Mouse (Mus musculus) heart, embryonic 11.5 days (tissue): Measurements from ENCODE around the gene Bcas3. TPM values are rescaled to one million over a fixed set of nuclear protein-coding genes. Genes with fewer than 3 reads are reported as not detected.

Experiments
- ATAC-seq: fragments of 200-750 bp; cut with Nextera tagmentation; replicated peaks from 2 replicates; pipeline ENCODE4 v1.8.0; 2017; ENCODE audit warnings: moderate library complexity; ENCODE audit not compliant: insufficient number of reproducible peaks, low FRiP score, low TSS enrichment
- H3K27ac ChIP-seq: fragments of 300-500 bp; sonication (generic); 2 replicates; pipeline ENCODE4 v1.5.1; 2014; ENCODE audit warnings: mild to moderate bottlenecking, low read depth, low read length
- H3K27me3 ChIP-seq: fragments of 300-500 bp; sonication (generic); 2 replicates; pipeline ENCODE4 v1.6.1; 2014; ENCODE audit warnings: mild to moderate bottlenecking, low read length, mixed read lengths; ENCODE audit not compliant: control insufficient read depth, insufficient read depth
- H3K36me3 ChIP-seq: fragments of 300-500 bp; sonication (generic); 2 replicates; pipeline ENCODE4 v1.6.1; 2014; ENCODE audit warnings: mild to moderate bottlenecking, low read length, moderate library complexity, mixed read lengths; ENCODE audit not compliant: control insufficient read depth, insufficient read depth
- H3K4me1 ChIP-seq: fragments of 300-500 bp; sonication (generic); 2 replicates; pipeline ENCODE4 v1.6.1; 2014; ENCODE audit warnings: low read length; ENCODE audit not compliant: control insufficient read depth, insufficient read depth
- H3K4me2 ChIP-seq: fragments of 300-500 bp; sonication (generic); 2 replicates; pipeline ENCODE4 v1.6.1; 2014; ENCODE audit warnings: mild to moderate bottlenecking, moderate library complexity
- H3K4me3 ChIP-seq: fragments of 300-500 bp; sonication (generic); 2 replicates; pipeline ENCODE4 v1.5.1; 2014; ENCODE audit warnings: low read depth, low read length
- H3K9ac ChIP-seq: fragments of 300-500 bp; sonication (generic); 2 replicates; pipeline ENCODE4 v1.6.1; 2014; ENCODE audit warnings: mild to moderate bottlenecking, low read depth, low read length, moderate library complexity
- H3K9me3 ChIP-seq: fragments of 300-500 bp; sonication (generic); replicated peaks from 2 replicates; pipeline ENCODE4 v1.6.1; 2016; ENCODE audit warnings: low read length; ENCODE audit not compliant: control insufficient read depth
- WGBS: fragments of 180-500 bp; shearing (Covaris S2); extraction: QIAGEN DNeasy Blood & Tissue Kit; methylation state at CpG from one replicate; pipeline ENCODE4 v1.1.7; 2014; ENCODE audit not compliant: insufficient replicate concordance; 5-methylcytosine and 5-hydroxymethylcytosine counted together
- polyA plus RNA-seq: library from polyadenylated mRNA; unstranded; fragments of >200 nt; fragmentation: Nextera tagmentation; extraction: Ambion mirVana; gene quantifications from 2 replicates; pipeline ENCODE4 v1.2.1, GENCODE M21; 2014

The Bcas3 gene
- polyA plus RNA-seq, 1 experiment from 2014 or later = 22.8 TPM

DNA sequence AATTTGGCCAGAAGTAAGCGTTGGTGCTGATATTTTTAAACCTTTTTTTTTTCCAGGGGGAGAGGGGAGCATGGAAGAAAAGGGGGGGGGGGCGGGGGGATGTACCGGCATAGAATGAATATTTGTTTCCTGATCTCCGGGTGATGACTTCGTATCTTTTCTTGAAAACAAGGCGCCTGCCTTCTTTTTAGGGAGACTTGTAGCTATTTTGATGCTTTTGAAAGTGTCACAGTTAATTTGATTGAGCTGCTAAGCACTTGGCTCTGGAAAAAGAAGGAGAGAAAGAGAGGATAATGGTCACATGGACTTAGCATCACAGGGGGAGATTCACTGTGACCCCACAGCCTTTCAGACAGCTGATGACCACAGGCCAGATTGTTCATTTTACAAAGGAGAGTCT lies 413.8 kb downstream of the Bcas3 start:
- Histone ChIP-seq H3K36me3 (no peaks in the 10 kb centered on the region), H3K27ac (no peak overlapping the region), H3K4me2 (no peak overlapping the region), H3K4me3 (no peak overlapping the region), H3K9me3 (no peaks in the 10 kb centered on the region), H3K4me1 (peaks cover 9% of the 10 kb centered on the region; the same call in 1 of the 2 replicates), H3K9ac (no peak overlapping the region), H3K27me3 (peaks cover 7% of the 10 kb centered on the region; the same call in 1 of the 2 replicates)
- WGBS = 70% methylated on average over 6 of the region's 6 CpGs
- no peak for ATAC-seq

DNA sequence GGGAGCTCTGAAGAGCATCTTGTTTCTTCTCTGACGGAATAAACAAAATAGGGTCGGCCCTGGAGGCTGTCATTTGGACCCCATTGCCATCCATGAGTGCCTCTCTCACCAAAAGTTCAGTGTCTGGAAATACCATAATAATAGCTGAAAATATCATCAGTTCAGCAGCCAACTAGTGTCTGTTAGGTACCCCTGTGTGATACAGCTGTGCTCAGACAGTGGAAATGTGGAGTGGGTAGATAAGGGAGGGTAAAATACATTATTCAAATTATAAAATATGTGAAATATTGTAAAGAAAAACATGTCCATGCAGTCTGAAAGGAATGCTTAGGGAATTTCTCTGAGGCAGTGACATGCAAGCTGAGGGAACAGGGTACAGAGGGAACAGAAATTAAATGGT lies 416.8 kb downstream of the Bcas3 start:
- Histone ChIP-seq H3K27ac (no peak overlapping the region), H3K9me3 (no peaks in the 10 kb centered on the region), H3K4me1 (peaks cover 9% of the 10 kb centered on the region; the same call in 1 of the 2 replicates), H3K4me2 (no peak overlapping the region), H3K36me3 (no peaks in the 10 kb centered on the region), H3K27me3 (peaks cover 11% of the 10 kb centered on the region), H3K4me3 (no peak overlapping the region), H3K9ac (no peak overlapping the region)
- 74% methylated on average over 2 of the region's 2 CpGs for WGBS
- no peak for ATAC-seq

DNA sequence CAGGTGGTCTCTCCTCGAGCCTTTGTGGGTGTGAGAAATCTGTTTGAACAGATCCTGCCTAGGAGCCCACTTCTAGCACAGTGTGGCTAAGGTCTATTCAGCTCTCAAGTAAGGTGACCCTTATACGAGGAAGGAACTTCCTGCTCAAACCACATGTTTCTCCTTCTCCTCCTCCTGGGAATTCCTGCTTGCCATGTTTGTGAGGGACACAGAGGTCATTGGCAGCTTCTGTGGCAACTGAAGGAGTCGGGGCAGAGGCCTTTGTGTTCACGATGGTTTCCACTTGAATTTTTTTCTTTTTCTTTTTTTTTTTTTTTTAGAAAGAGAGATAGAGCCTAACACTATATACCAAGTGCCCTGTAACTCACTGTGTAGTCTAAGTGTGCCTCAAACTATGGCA lies 420.4 kb downstream of the Bcas3 start:
- no peak for ATAC-seq
- peaks cover 13% of the 10 kb centered on the region for H3K27me3 ChIP-seq
- WGBS = 60% methylated on average over 4 of the region's 4 CpGs
- H3K9me3 ChIP-seq = no peaks in the 10 kb centered on the region
- no peak overlapping the region for H3K4me2 ChIP-seq
- no peak overlapping the region for H3K9ac ChIP-seq
- H3K27ac ChIP-seq = no peak overlapping the region
- no peaks in the 10 kb centered on the region for H3K36me3 ChIP-seq
- no peaks in the 10 kb centered on the region for H3K4me1 ChIP-seq
- H3K4me3 ChIP-seq = no peak overlapping the region

- H3K27me3 ChIP-seq = peaks cover 19% of the 10 kb centered on the region
- no peaks in the 10 kb centered on the region for H3K9me3 ChIP-seq
- no peak overlapping the region for H3K4me3 ChIP-seq
- no peak overlapping the region for H3K4me2 ChIP-seq
- H3K27ac ChIP-seq = no peak overlapping the region
- H3K4me1 ChIP-seq = no peaks in the 10 kb centered on the region
- no peak overlapping the region for H3K9ac ChIP-seq
- WGBS = 78% methylated on average over 6 of the region's 6 CpGs
- H3K36me3 ChIP-seq = no peaks in the 10 kb centered on the region
- no peak for ATAC-seq
These were observed 421.7 kb downstream of the Bcas3 start for GRCm38 (mm10) chr11:85774707-85775106.

DNA sequence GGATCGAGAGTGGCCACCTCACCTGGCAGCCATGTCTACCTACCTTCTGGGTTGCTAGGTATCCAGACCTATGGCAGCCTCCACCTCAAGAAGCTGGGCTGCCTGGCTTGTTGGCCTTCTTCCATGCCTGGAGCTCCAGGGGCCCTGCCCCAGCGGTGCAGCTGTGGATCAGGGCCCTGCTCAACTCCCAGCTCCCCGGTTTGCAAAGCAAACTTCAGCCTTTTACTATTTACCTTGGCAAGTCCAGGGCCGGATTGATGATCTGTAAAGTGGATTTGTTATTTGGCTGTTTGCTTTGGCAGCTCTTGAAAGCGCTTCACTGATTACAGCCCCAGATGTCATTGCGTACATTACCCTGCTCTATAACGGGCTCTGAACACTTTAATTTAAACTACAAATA lies 422.5 kb downstream of the Bcas3 start:
- H3K4me1 ChIP-seq = no peaks in the 10 kb centered on the region
- H3K27me3 ChIP-seq = peaks cover 21% of the 10 kb centered on the region
- ATAC-seq = no peak
- H3K36me3 ChIP-seq = no peaks in the 10 kb centered on the region
- H3K4me2 ChIP-seq = no peak overlapping the region
- no peaks in the 10 kb centered on the region for H3K9me3 ChIP-seq
- 40% methylated on average over 7 of the region's 7 CpGs for WGBS
- no peak overlapping the region for H3K4me3 ChIP-seq
- H3K9ac ChIP-seq = no peak overlapping the region
- no peak overlapping the region for H3K27ac ChIP-seq

DNA sequence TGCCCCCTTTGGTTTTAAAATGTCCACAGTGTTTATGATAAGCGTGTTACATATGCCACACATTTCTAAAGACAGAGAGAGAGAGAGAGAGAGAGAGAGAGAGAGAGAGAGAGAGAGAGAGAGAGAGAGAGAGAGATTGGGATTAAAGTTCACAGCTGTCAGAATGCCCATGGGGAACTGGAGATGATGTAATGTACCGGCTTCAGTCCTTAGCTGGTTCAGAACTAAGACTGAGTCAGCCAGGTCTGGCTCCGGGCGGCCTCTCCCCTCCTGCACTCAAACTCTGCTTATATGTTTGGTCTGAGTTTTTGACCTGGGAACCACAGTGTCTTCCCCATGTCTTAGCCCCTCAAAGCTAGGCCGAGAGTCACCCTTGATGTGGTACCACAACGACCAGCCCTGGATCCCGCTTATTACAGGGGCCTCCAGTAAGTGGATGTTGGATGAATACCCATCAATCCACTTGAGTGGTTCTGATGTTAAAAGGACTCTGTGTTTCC lies 423.9 kb downstream of the Bcas3 start:
- Histone ChIP-seq H3K4me1 (no peaks in the 10 kb centered on the region), H3K36me3 (no peaks in the 10 kb centered on the region), H3K27me3 (peaks cover 30% of the 10 kb centered on the region), H3K4me2 (no peak overlapping the region), H3K4me3 (no peak overlapping the region), H3K9ac (no peak overlapping the region), H3K9me3 (no peaks in the 10 kb centered on the region), H3K27ac (no peak overlapping the region)
- 68% methylated on average over 7 of the region's 7 CpGs for WGBS
- no peak for ATAC-seq

DNA sequence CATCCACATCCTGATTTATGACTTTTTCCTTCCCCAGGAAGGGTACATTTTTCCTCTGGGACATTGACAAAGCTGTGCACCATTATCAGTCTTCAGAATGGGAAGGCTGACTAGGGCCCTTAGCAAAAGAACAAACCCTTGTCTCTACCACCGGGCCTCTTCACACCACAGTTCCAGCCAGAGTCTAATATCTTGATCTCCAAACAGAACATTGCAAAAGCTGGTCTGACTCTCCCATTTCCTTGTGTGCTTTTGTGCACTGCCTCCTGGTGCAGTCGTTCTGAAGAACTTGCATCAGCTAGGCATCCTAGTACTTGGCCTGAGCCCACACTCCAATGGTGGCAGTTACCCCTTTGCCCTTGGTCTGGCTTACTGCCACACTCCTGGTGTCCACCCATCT lies 425.0 kb downstream of the Bcas3 start:
- Histone ChIP-seq H3K4me3 (no peak overlapping the region), H3K4me2 (no peak overlapping the region), H3K27ac (no peak overlapping the region), H3K4me1 (no peaks in the 10 kb centered on the region), H3K36me3 (no peaks in the 10 kb centered on the region), H3K9me3 (no peaks in the 10 kb centered on the region), H3K27me3 (peaks cover 24% of the 10 kb centered on the region), H3K9ac (no peak overlapping the region)
- 77% methylated on average over 2 of the region's 2 CpGs for WGBS
- ATAC-seq = no peak

GRCm38 (mm10) chr11:85780303-85780702 lies 427.3 kb downstream of the Bcas3 start:
- Histone ChIP-seq H3K4me2 (no peak overlapping the region), H3K27ac (no peak overlapping the region), H3K9ac (no peak overlapping the region), H3K4me3 (no peak overlapping the region), H3K4me1 (no peaks in the 10 kb centered on the region), H3K9me3 (no peaks in the 10 kb centered on the region), H3K36me3 (no peaks in the 10 kb centered on the region), H3K27me3 (peaks cover 26% of the 10 kb centered on the region)
- ATAC-seq = no peak
- 61% methylated on average over 4 of the region's 4 CpGs for WGBS

GRCm38 (mm10) chr11:85786113-85786718 lies 433.2 kb downstream of the Bcas3 start:
- ATAC-seq = no peak
- no peak overlapping the region for H3K9ac ChIP-seq
- H3K4me1 ChIP-seq = 0 out of 2 replicates have a peak, but pooled peaks cover 2% of the 10 kb centered on the region
- H3K27me3 ChIP-seq = peaks cover 25% of the 10 kb centered on the region
- no peaks in the 10 kb centered on the region for H3K36me3 ChIP-seq
- H3K4me2 ChIP-seq = no peak overlapping the region
- WGBS = 78% methylated on average over 3 of the region's 3 CpGs
- H3K27ac ChIP-seq = no peak overlapping the region
- H3K4me3 ChIP-seq = no peak overlapping the region
- H3K9me3 ChIP-seq = no peaks in the 10 kb centered on the region
